ENCODE assay signal across 20 mouse cellular contexts in genomic region chr10:59795085-59795484, GRCm38 (mm10).
"Had no signal": no experiment of that assay in that cellular context is flagged by ENCODE, and none has a peak within 500 bp of the region (broad histone marks: within the 10 kb centered on the region; RNA-seq: fewer than 3 reads in every experiment).

No protein-coding gene starts in this region.

- H3K9ac ChIP-seq: lung, embryonic 15.5 days; midbrain, embryonic 13.5 days; midbrain, embryonic 15.5 days; neural tube, embryonic 13.5 days; neural tube, embryonic 15.5 days had no signal

- H3K4me2 ChIP-seq: lung, embryonic 15.5 days; midbrain, embryonic 11.5 days; midbrain, embryonic 13.5 days; midbrain, embryonic 15.5 days; neural tube, embryonic 13.5 days; neural tube, embryonic 15.5 days had no signal

- DNase-seq: lung, adult 2 months; lung, postnatal 14 days; lung, postnatal 36 days; retina, postnatal 1 day; right cerebral cortex, adult 18-20 months; right cerebral cortex, postnatal 25 days; right cerebral cortex, postnatal 4 days; spleen, adult 18-20 months; thymus, adult 18-20 months; thymus, postnatal 14 days; thymus, postnatal 36 days had no signal

- H3K4me3 ChIP-seq: lung, embryonic 15.5 days; megakaryocyte, embryonic 14.5 days; midbrain, embryonic 13.5 days; midbrain, embryonic 15.5 days; neural tube, embryonic 13.5 days; neural tube, embryonic 15.5 days had no signal

- H3K36me3 ChIP-seq: neural tube, embryonic 15.5 days had no signal

- H3K27me3 ChIP-seq: lung, embryonic 15.5 days; megakaryocyte, embryonic 14.5 days; midbrain, embryonic 13.5 days; midbrain, embryonic 15.5 days; neural tube, embryonic 13.5 days; neural tube, embryonic 15.5 days had no signal

- ATAC-seq: lung, postnatal 0 days; midbrain, embryonic 13.5 days; midbrain, embryonic 15.5 days had no signal

- H3K9me3 ChIP-seq: lung, embryonic 15.5 days; megakaryocyte, embryonic 14.5 days; midbrain, embryonic 13.5 days; midbrain, embryonic 15.5 days; neural tube, embryonic 13.5 days; neural tube, embryonic 15.5 days had no signal

- H3K27ac ChIP-seq: lung, embryonic 15.5 days; macrophage; midbrain, embryonic 13.5 days; midbrain, embryonic 15.5 days; neural tube, embryonic 13.5 days; neural tube, embryonic 15.5 days had no signal
